Mouse (Mus musculus) hindbrain, embryonic 16.5 days (tissue): ENCODE data around the gene Il1f10. TPM values are rescaled to one million over a fixed set of nuclear protein-coding genes. Genes with fewer than 3 reads are reported as not detected.

ENCODE experiments used
- ATAC-seq: fragments of 200-750 bp; cut with Nextera tagmentation; 2 replicates; pipeline ENCODE4 v1.8.0; 2017; ENCODE audit warnings: moderate TSS enrichment, moderate library complexity
- H3K27ac ChIP-seq: fragments of 300-500 bp; sonication (generic); 2 replicates; pipeline ENCODE4 v1.5.1; 2014; ENCODE audit warnings: low read depth, mild to moderate bottlenecking, control low read depth, low read length, moderate library complexity
- H3K27me3 ChIP-seq: fragments of 300-500 bp; sonication (generic); replicated peaks from 2 replicates; pipeline ENCODE4 v1.6.1; 2014; ENCODE audit warnings: low read length; ENCODE audit not compliant: control insufficient read depth, insufficient read depth
- H3K36me3 ChIP-seq: fragments of 300-500 bp; sonication (generic); 2 replicates; pipeline ENCODE4 v1.6.1; 2014; ENCODE audit warnings: mild to moderate bottlenecking, low read length, moderate library complexity, mixed read lengths; ENCODE audit not compliant: control insufficient read depth, insufficient read depth
- H3K4me1 ChIP-seq: fragments of 300-500 bp; sonication (generic); 2 replicates; pipeline ENCODE4 v1.6.1; 2014; ENCODE audit warnings: low read depth, low read length; ENCODE audit not compliant: control insufficient read depth, insufficient read depth
- H3K4me2 ChIP-seq: fragments of 300-500 bp; sonication (generic); 2 replicates; pipeline ENCODE4 v1.6.1; 2014; ENCODE audit warnings: mild to moderate bottlenecking, low read length, control low read depth, moderate library complexity
- H3K4me3 ChIP-seq: fragments of 300-500 bp; sonication (generic); 2 replicates; pipeline ENCODE4 v1.5.1; 2014; ENCODE audit warnings: mild to moderate bottlenecking, low read length, control low read depth, moderate library complexity
- H3K9ac ChIP-seq: fragments of 300-500 bp; sonication (generic); 2 replicates; pipeline ENCODE4 v1.6.1; 2014; ENCODE audit warnings: low read depth, mild to moderate bottlenecking, control low read depth, low read length, moderate library complexity
- H3K9me3 ChIP-seq: fragments of 300-500 bp; sonication (generic); 2 replicates; pipeline ENCODE4 v1.6.1; 2014; ENCODE audit warnings: mild to moderate bottlenecking, low read length, moderate library complexity; ENCODE audit not compliant: control insufficient read depth
- WGBS: fragments of 180-500 bp; shearing (Covaris S2); extraction: QIAGEN DNeasy Blood & Tissue Kit; methylation state at CpG from one replicate; pipeline ENCODE4 v1.1.7; 2014; 5-methylcytosine and 5-hydroxymethylcytosine counted together
- polyA plus RNA-seq: library from polyadenylated mRNA; unstranded; fragments of >200 nt; fragmentation: Nextera tagmentation; extraction: Ambion mirVana; gene quantifications from 2 replicates; pipeline ENCODE4 v1.2.1, GENCODE M21; 2015

The Il1f10 gene
- polyA plus RNA-seq: not detected in 2 replicates

GRCm38 (mm10) chr2:24290896-24291295, at the start of gene Il1f10:
Il1f10 (plus strand) TSS chr2:24291196.
- 93% methylated on average over 5 of the region's 5 CpGs for whole genome bisulfite sequencing
- Histone ChIP-seq H3K36me3 (no peaks in the 10 kb centered on the region), H3K9me3 (no peaks in the 10 kb centered on the region), H3K4me3 (no peak within 1 kb of the TSS), H3K27ac (no peak within 1 kb of the TSS), H3K4me1 (no peaks in the 10 kb centered on the region), H3K9ac (no peak within 1 kb of the TSS), H3K27me3 (no peaks in the 10 kb centered on the region), H3K4me2 (no peak within 1 kb of the TSS)
- ATAC-seq: no peak

GRCm38 (mm10) chr2:24267503-24267902, 23.5 kb upstream of the Il1f10 start:
- H3K4me3 ChIP-seq: no peak overlapping the region
- H3K36me3 ChIP-seq: no peaks in the 10 kb centered on the region
- no peak overlapping the region for H3K4me2 ChIP-seq
- 86% methylated on average over 1 of the region's 1 CpGs for WGBS
- no peaks in the 10 kb centered on the region for H3K4me1 ChIP-seq
- H3K9me3 ChIP-seq: no peaks in the 10 kb centered on the region
- H3K9ac ChIP-seq: no peak overlapping the region
- no peak overlapping the region for H3K27ac ChIP-seq
- no peak for ATAC-seq
- no peaks in the 10 kb centered on the region for H3K27me3 ChIP-seq

DNA sequence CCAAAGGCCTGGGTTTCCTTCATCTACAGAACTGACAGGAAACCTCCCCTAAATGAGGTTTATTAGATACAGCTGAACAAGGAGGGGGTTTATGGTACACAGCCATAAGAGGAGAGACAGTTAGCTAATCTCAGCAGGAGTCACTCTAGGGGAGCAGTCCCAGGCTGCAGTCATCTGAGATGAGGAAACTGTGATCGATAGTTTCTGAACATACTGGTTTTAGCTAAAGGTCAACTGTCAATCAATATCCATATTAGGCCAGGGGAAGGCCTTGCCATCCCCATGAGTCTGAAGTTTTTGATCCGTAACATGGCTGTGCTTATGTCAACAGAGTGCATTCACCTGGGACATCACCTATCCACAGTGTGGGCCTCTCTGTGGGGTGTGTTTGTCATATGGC, 17.4 kb upstream of the Il1f10 start:
- Histone ChIP-seq H3K4me1 (no peaks in the 10 kb centered on the region), H3K4me2 (no peak overlapping the region), H3K27me3 (no peaks in the 10 kb centered on the region), H3K4me3 (no peak overlapping the region), H3K9ac (no peak overlapping the region), H3K36me3 (no peaks in the 10 kb centered on the region), H3K9me3 (no peaks in the 10 kb centered on the region), H3K27ac (no peak overlapping the region)
- WGBS: 80% methylated on average over 2 of the region's 2 CpGs
- ATAC-seq: no peak

GRCm38 (mm10) chr2:24275146-24275545, 15.8 kb upstream of the Il1f10 start:
- no peak for ATAC-seq
- Histone ChIP-seq H3K9me3 (no peaks in the 10 kb centered on the region), H3K4me1 (no peaks in the 10 kb centered on the region), H3K27me3 (no peaks in the 10 kb centered on the region), H3K27ac (no peak overlapping the region), H3K4me3 (no peak overlapping the region), H3K9ac (no peak overlapping the region), H3K36me3 (no peaks in the 10 kb centered on the region), H3K4me2 (no peak overlapping the region)
- 0% methylated on average over 1 of the region's 1 CpGs for WGBS

- no peak within 1 kb of the TSS for H3K9ac ChIP-seq
- H3K27me3 ChIP-seq: no peaks in the 10 kb centered on the region
- H3K36me3 ChIP-seq: no peaks in the 10 kb centered on the region
- no peaks in the 10 kb centered on the region for H3K4me1 ChIP-seq
- ATAC-seq: no peak
- H3K27ac ChIP-seq: no peak within 1 kb of the TSS
- no peak within 1 kb of the TSS for H3K4me2 ChIP-seq
- H3K9me3 ChIP-seq: no peaks in the 10 kb centered on the region
- no peak within 1 kb of the TSS for H3K4me3 ChIP-seq
Measured at GRCm38 (mm10) chr2:24276654-24277053, 14.3 kb upstream of the Il1f10 start, which contains the start of gene Il1f5. Il1f5 (plus strand) TSS chr2:24276954.

DNA sequence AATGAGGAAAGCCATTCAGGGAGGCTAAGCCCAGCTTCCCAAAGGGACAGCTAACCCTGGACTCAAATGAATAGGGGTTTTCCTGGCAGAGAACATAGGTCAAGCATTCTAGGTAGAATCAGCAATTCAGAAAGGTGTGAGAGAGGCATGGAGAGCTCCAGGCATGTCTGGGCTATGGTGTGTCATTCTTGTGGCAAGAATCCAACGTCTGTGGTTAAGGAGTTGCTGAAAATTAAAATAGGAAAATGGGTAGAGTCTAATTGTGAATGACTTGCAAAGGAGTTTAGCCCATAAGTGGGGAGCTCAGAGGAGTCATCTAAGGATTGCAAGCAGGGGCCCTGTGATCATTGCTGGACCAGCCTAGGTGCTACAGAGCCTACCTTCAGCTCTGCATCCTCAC, 3.6 kb downstream of the Il1f10 start:
- Histone ChIP-seq H3K27ac (no peak overlapping the region), H3K4me1 (no peaks in the 10 kb centered on the region), H3K36me3 (no peaks in the 10 kb centered on the region), H3K9me3 (no peaks in the 10 kb centered on the region), H3K4me3 (no peak overlapping the region), H3K9ac (no peak overlapping the region), H3K4me2 (no peak overlapping the region), H3K27me3 (no peaks in the 10 kb centered on the region)
- 61% methylated on average over 1 of the region's 1 CpGs for WGBS
- no peak for ATAC-seq

- Histone ChIP-seq H3K4me1 (no peaks in the 10 kb centered on the region), H3K4me2 (no peak overlapping the region), H3K9ac (no peak overlapping the region), H3K27ac (no peak overlapping the region), H3K9me3 (no peaks in the 10 kb centered on the region), H3K27me3 (no peaks in the 10 kb centered on the region), H3K36me3 (no peaks in the 10 kb centered on the region), H3K4me3 (no peak overlapping the region)
- peak; percentile 74 for ATAC-seq
- WGBS: 8% methylated on average over 3 of the region's 3 CpGs
Measured at GRCm38 (mm10) chr2:24296837-24297236, 5.8 kb downstream of the Il1f10 start.

GRCm38 (mm10) chr2:24311302-24312001, 20.5 kb downstream of the Il1f10 start:
- H3K4me2 ChIP-seq: no peak overlapping the region
- no peak overlapping the region for H3K9ac ChIP-seq
- H3K36me3 ChIP-seq: no peaks in the 10 kb centered on the region
- no peak overlapping the region for H3K4me3 ChIP-seq
- H3K9me3 ChIP-seq: no peaks in the 10 kb centered on the region
- H3K27ac ChIP-seq: no peak overlapping the region
- WGBS: 80% methylated on average over 6 of the region's 6 CpGs
- no peaks in the 10 kb centered on the region for H3K4me1 ChIP-seq
- ATAC-seq: no peak
- no peaks in the 10 kb centered on the region for H3K27me3 ChIP-seq

DNA sequence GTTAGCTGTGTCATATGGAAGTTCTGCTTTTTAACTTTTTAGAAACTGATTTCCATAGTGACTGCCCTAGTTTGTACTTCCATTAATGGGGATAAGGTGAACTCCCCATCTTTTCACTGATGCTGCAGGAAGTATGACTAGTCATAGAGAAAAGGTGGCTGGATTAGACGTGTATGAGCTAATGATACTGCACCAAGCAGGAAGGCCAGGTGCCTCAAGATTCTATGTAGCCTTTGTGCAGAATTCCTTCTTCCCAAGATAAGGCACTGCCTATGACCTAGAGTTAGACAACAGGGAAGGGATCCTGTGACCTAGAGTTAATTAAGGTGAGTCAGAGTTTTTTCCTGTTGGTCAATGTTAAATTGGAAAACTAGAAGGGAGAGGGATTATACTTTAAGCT, 25.9 kb downstream of the Il1f10 start:
- WGBS: 77% methylated on average over 1 of the region's 1 CpGs
- Histone ChIP-seq H3K9me3 (no peaks in the 10 kb centered on the region), H3K36me3 (no peaks in the 10 kb centered on the region), H3K27me3 (no peaks in the 10 kb centered on the region), H3K4me1 (no peaks in the 10 kb centered on the region), H3K4me3 (no peak overlapping the region), H3K9ac (no peak overlapping the region), H3K4me2 (no peak overlapping the region), H3K27ac (no peak overlapping the region)
- ATAC-seq: no peak
